Comparison of ENCODE assay signal across 13 mouse cellular contexts in genomic region chr12:58638260-58638659, GRCm38 (mm10).
DNase-seq lines count a peak whose midpoint lies in the region; ATAC-seq lines count a peak whose summit lies in the region.
"Had no signal": no experiment of that assay in that cellular context is flagged by ENCODE, and none has a peak within 500 bp of the region (broad histone marks: within the 10 kb centered on the region; RNA-seq: fewer than 3 reads in every experiment).

No protein-coding gene starts in this region.

- intact Hi-C loops in heart, postnatal 25 days (cut with DNase I) = loop anchor here (5.0 to 10.0 kb wide), 3 partner anchors 164 to 811 kb away; partner anchors contain the start of gene Sstr1

- H3K27ac ChIP-seq in kidney, embryonic 16.5 days (ENCODE audit: low read length) = no peak overlapping the region
- H3K27ac ChIP-seq: embryonic facial prominence, embryonic 15.5 days; hindbrain, embryonic 10.5 days; liver, embryonic 13.5 days; midbrain, embryonic 10.5 days had no signal

- DNase-seq in heart, adult 18-20 months = peak; percentile 18 to 21
- DNase-seq in heart, postnatal 25 days (ENCODE audit: low spot score) = no peak
- peak; percentile 5 for DNase-seq in kidney, postnatal 14 days
- peak; percentile 82 for DNase-seq in 416B (ENCODE audit: low read depth)
- DNase-seq in ZHBTc4 (ENCODE audit: low read depth, low spot score) = peak; percentile 9
- DNase-seq in thymus, postnatal 0 days (ENCODE audit: low spot score) = no peak
- no peak for DNase-seq in adrenal gland, postnatal 14 days
- DNase-seq: cerebellum, adult 11-12 months; liver, embryonic 13.5 days had no signal

- H3K4me2 ChIP-seq in kidney, embryonic 16.5 days (replicated peaks; ENCODE audit: low read depth, low read length) = no peak overlapping the region
- H3K4me2 ChIP-seq: embryonic facial prominence, embryonic 15.5 days; liver, embryonic 13.5 days had no signal

- ATAC-seq in kidney, embryonic 16.5 days (ENCODE audit: low FRiP score, low TSS enrichment) = no peak

- no peaks in the 10 kb centered on the region for H3K4me1 ChIP-seq in kidney, embryonic 16.5 days (ENCODE audit: insufficient read depth, low read length)
- H3K4me1 ChIP-seq: embryonic facial prominence, embryonic 15.5 days; hindbrain, embryonic 10.5 days; liver, embryonic 13.5 days; midbrain, embryonic 10.5 days had no signal

- no peak overlapping the region for H3K4me3 ChIP-seq in kidney, embryonic 16.5 days (ENCODE audit: low read length)
- H3K4me3 ChIP-seq: embryonic facial prominence, embryonic 15.5 days; hindbrain, embryonic 10.5 days; liver, embryonic 13.5 days; midbrain, embryonic 10.5 days had no signal

- H3K36me3 ChIP-seq in kidney, embryonic 16.5 days (ENCODE audit: insufficient read depth, low read length) = no peaks in the 10 kb centered on the region
- H3K36me3 ChIP-seq: embryonic facial prominence, embryonic 15.5 days; hindbrain, embryonic 10.5 days; liver, embryonic 13.5 days; midbrain, embryonic 10.5 days had no signal

- H3K9ac ChIP-seq in kidney, embryonic 16.5 days (replicated peaks; ENCODE audit: low read length) = no peak overlapping the region
- H3K9ac ChIP-seq: embryonic facial prominence, embryonic 15.5 days; liver, embryonic 13.5 days had no signal

- H3K27me3 ChIP-seq in kidney, embryonic 16.5 days (ENCODE audit: insufficient read depth, low read length) = no peaks in the 10 kb centered on the region
- H3K27me3 ChIP-seq: embryonic facial prominence, embryonic 15.5 days; liver, embryonic 13.5 days had no signal

- 64% methylated on average over 3 of the region's 3 CpGs for WGBS in kidney, embryonic 16.5 days

- H3K9me3 ChIP-seq in kidney, embryonic 16.5 days (ENCODE audit: low read length) = no peaks in the 10 kb centered on the region
- H3K9me3 ChIP-seq: embryonic facial prominence, embryonic 15.5 days; hindbrain, embryonic 10.5 days; liver, embryonic 13.5 days; midbrain, embryonic 10.5 days had no signal

Comparison
In these comparisons a context has a peak if more than half of its experiments do, and no peak if none do; other contexts are left out.
1. DNase-seq: peak in heart, adult 18-20 months (2 of 2), kidney, postnatal 14 days (single experiment), 416B (single experiment) and ZHBTc4 (single experiment); none in heart, postnatal 25 days (single experiment), thymus, postnatal 0 days (single experiment) and adrenal gland, postnatal 14 days (single experiment).